Mouse (Mus musculus) E14TG2a.4 (cell line): ENCODE data around the gene Hoxa7.

Source experiments
- CTCF ChIP-seq: conservative IDR thresholded peaks from 2 replicates; pipeline ENCODE4 v1.5.1; 2014; ENCODE audit warnings: low read length
- NANOG ChIP-seq: IDR thresholded peaks from 2 replicates; pipeline ENCODE4 v1.6.1; 2014; ENCODE audit warnings: borderline replicate concordance, low read length, mixed read lengths
- POU5F1 ChIP-seq: IDR thresholded peaks from 2 replicates; pipeline ENCODE4 v1.6.1; 2014; ENCODE audit warnings: low read length, borderline replicate concordance

GRCm38 (mm10) chr6:52179690-52180089 lies 42.0 kb downstream of the Hoxa7 start:
- no peak for TF ChIP-seq CTCF
- no peak for TF ChIP-seq NANOG
- no peak for TF ChIP-seq POU5F1
